ENCODE assay signal across 21 mouse cellular contexts in genomic region chr5:88631545-88631944, GRCm38 (mm10). TPM values are rescaled to one million over a fixed set of nuclear protein-coding genes. Genes with fewer than 3 reads are reported as not detected.
A peak's percentile ranks its signal among the peaks of the same experiment; 100 is the strongest.
DNase-seq lines count a peak whose midpoint lies in the region; ATAC-seq and TF ChIP-seq lines count a peak whose summit lies in the region.
"Had no signal": no experiment of that assay in that cellular context is flagged by ENCODE, and none has a peak within 500 bp of the region (broad histone marks: within the 10 kb centered on the region; RNA-seq: fewer than 3 reads in every experiment).

No protein-coding gene starts in this region.

- no peaks in the 10 kb centered on the region for H3K27me3 ChIP-seq in heart, embryonic 10.5 days (ENCODE audit: insufficient read depth, poor library complexity, severe bottlenecking)
- no peaks in the 10 kb centered on the region for H3K27me3 ChIP-seq in liver, postnatal 0 days (ENCODE audit: insufficient read depth, low read length)
- H3K27me3 ChIP-seq in limb, embryonic 10.5 days (ENCODE audit: low read depth, poor library complexity, severe bottlenecking) = no peaks in the 10 kb centered on the region
- H3K27me3 ChIP-seq in cerebellum, adult 2 months (ENCODE audit: control insufficient read depth, insufficient read depth, low read length) = no peaks in the 10 kb centered on the region
- H3K27me3 ChIP-seq: embryonic facial prominence, embryonic 15.5 days; forebrain, embryonic 12.5 days; heart, embryonic 15.5 days; hindbrain, embryonic 13.5 days; limb, embryonic 12.5 days; midbrain, embryonic 13.5 days; neural tube, embryonic 13.5 days had no signal

- no peak overlapping the region for H3K4me2 ChIP-seq in liver, postnatal 0 days (ENCODE audit: low read depth, low read length)
- H3K4me2 ChIP-seq: embryonic facial prominence, embryonic 15.5 days; forebrain, embryonic 12.5 days; heart, embryonic 15.5 days; hindbrain, embryonic 13.5 days; limb, embryonic 12.5 days; midbrain, embryonic 13.5 days; neural tube, embryonic 13.5 days had no signal

- WGBS in heart, embryonic 10.5 days = 71% methylated on average over 5 of the region's 5 CpGs
- 76% methylated on average over 5 of the region's 5 CpGs for WGBS in liver, postnatal 0 days (ENCODE audit: insufficient replicate concordance)
- WGBS in limb, embryonic 10.5 days = 92% methylated on average over 5 of the region's 5 CpGs
- 88% methylated on average over 5 of the region's 5 CpGs for WGBS in cerebellum, adult 2 months

- no peak for DNase-seq in heart, embryonic 10.5 days (ENCODE audit: low spot score)
- no peak for DNase-seq in heart, adult 18-20 months
- DNase-seq in kidney, adult 11 months = peak; percentile 6
- DNase-seq in kidney, postnatal 10 days = no peak
- DNase-seq in liver, postnatal 0 days = no peak
- DNase-seq in liver = no peak
- peak; percentile 14 for DNase-seq in limb, embryonic 10.5 days (ENCODE audit: low spot score)
- no peak for DNase-seq in cerebellum, adult 2 months
- DNase-seq: cerebellum, adult 18-20 months; cerebellum, postnatal 25 days; forebrain, postnatal 0 days; thymus, postnatal 14 days had no signal

- no peak for TF ChIP-seq POLR2A in cerebellum, adult 2 months (IDR thresholded peaks at IDR 0.05; ENCODE audit: borderline replicate concordance, insufficient read depth, low read length)

- H3K9ac ChIP-seq in liver, postnatal 0 days (replicated peaks) = no peak overlapping the region
- H3K9ac ChIP-seq: embryonic facial prominence, embryonic 15.5 days; forebrain, embryonic 12.5 days; forebrain, postnatal 0 days; heart, embryonic 15.5 days; hindbrain, embryonic 13.5 days; limb, embryonic 12.5 days; liver, embryonic 14.5 days; midbrain, embryonic 13.5 days; neural tube, embryonic 13.5 days had no signal

- no peak for TF ChIP-seq CTCF in liver, postnatal 0 days (IDR thresholded peaks at IDR 0.05; ENCODE audit: low read depth)
- no peak for TF ChIP-seq CTCF in cerebellum, adult 2 months (IDR thresholded peaks at IDR 0.05; ENCODE audit: borderline replicate concordance, insufficient read depth, low read depth, low read length)

- H3K27ac ChIP-seq in heart, embryonic 10.5 days = peak overlapping the region; percentile 75
- peak overlapping the region; percentile 35; the same call in 1 of the 2 replicates for H3K27ac ChIP-seq in liver, postnatal 0 days (ENCODE audit: low read depth)
- H3K27ac ChIP-seq in limb, embryonic 10.5 days = no peak overlapping the region
- H3K27ac ChIP-seq in cerebellum, adult 2 months (ENCODE audit: insufficient read depth, low read length) = no peak overlapping the region
- H3K27ac ChIP-seq: embryonic facial prominence, embryonic 10.5 days; embryonic facial prominence, embryonic 15.5 days; forebrain, embryonic 12.5 days; hindbrain, embryonic 13.5 days; limb, embryonic 12.5 days; liver, embryonic 14.5 days; midbrain, embryonic 13.5 days; neural tube, embryonic 13.5 days had no signal

- H3K36me3 ChIP-seq in heart, embryonic 10.5 days = peaks cover 43% of the 10 kb centered on the region
- peaks cover 11% of the 10 kb centered on the region for H3K36me3 ChIP-seq in liver, postnatal 0 days (replicated peaks; ENCODE audit: insufficient read depth, low read length)
- peaks cover 24% of the 10 kb centered on the region for H3K36me3 ChIP-seq in limb, embryonic 10.5 days

- H3K4me3 ChIP-seq in heart, embryonic 10.5 days = no peak overlapping the region
- H3K4me3 ChIP-seq in liver, postnatal 0 days (ENCODE audit: low read depth, low read length) = no peak overlapping the region
- H3K4me3 ChIP-seq in limb, embryonic 10.5 days = no peak overlapping the region
- H3K4me3 ChIP-seq in cerebellum, adult 2 months (replicated peaks; ENCODE audit: insufficient read depth, low read depth, low read length) = no peak overlapping the region
- H3K4me3 ChIP-seq: embryonic facial prominence, embryonic 10.5 days; embryonic facial prominence, embryonic 15.5 days; forebrain, embryonic 12.5 days; heart, embryonic 15.5 days; hindbrain, embryonic 13.5 days; limb, embryonic 12.5 days; midbrain, embryonic 13.5 days; neural tube, embryonic 13.5 days had no signal

- no peak for TF ChIP-seq EP300 in liver, postnatal 0 days (IDR thresholded peaks at IDR 0.05; ENCODE audit: low read depth)

- H3K9me3 ChIP-seq in heart, embryonic 10.5 days = no peaks in the 10 kb centered on the region
- H3K9me3 ChIP-seq in liver, postnatal 0 days (ENCODE audit: low read length) = no peaks in the 10 kb centered on the region
- H3K9me3 ChIP-seq in limb, embryonic 10.5 days (replicated peaks) = no peaks in the 10 kb centered on the region
- H3K9me3 ChIP-seq: embryonic facial prominence, embryonic 10.5 days; embryonic facial prominence, embryonic 15.5 days; forebrain, embryonic 12.5 days; heart, embryonic 15.5 days; hindbrain, embryonic 13.5 days; limb, embryonic 12.5 days; midbrain, embryonic 13.5 days; neural tube, embryonic 13.5 days had no signal

- ATAC-seq in liver, postnatal 0 days = no peak

- peaks cover 11% of the 10 kb centered on the region; the same call in 1 of the 2 replicates for H3K4me1 ChIP-seq in heart, embryonic 10.5 days
- 0 out of 2 replicates have a peak, but pooled peaks cover 2% of the 10 kb centered on the region for H3K4me1 ChIP-seq in liver, postnatal 0 days (ENCODE audit: insufficient read depth)
- H3K4me1 ChIP-seq in limb, embryonic 10.5 days = peaks cover 9% of the 10 kb centered on the region
- H3K4me1 ChIP-seq in cerebellum, adult 2 months (ENCODE audit: control insufficient read depth, insufficient read depth, low read length) = no peaks in the 10 kb centered on the region; the same call in 1 of the 2 replicates
- H3K4me1 ChIP-seq: embryonic facial prominence, embryonic 10.5 days; embryonic facial prominence, embryonic 15.5 days; forebrain, embryonic 12.5 days; heart, embryonic 15.5 days; hindbrain, embryonic 13.5 days; midbrain, embryonic 13.5 days; neural tube, embryonic 13.5 days had no signal

RNA-seq across cellular contexts. Expression of gene Grsf1, which starts 44.4 kb away (rescaled TPM):
- 71.0 and 71.1 TPM in 2 replicates for polyA plus RNA-seq in heart, embryonic 10.5 days (2016; fragmentation: Nextera tagmentation; extraction: Ambion mirVana)
- total RNA-seq in heart, adult 18-20 months (2021) = 100 to 1,000 TPM; 208 to 215 TPM
- polyA plus RNA-seq in liver, postnatal 0 days (2015; fragmentation: Nextera tagmentation; extraction: Ambion mirVana) = 35.9 and 42.0 TPM in 2 replicates
- polyA plus RNA-seq in limb, embryonic 10.5 days (2016; fragmentation: Nextera tagmentation; extraction: Ambion mirVana) = 64.4 and 67.5 TPM in 2 replicates
- polyA plus RNA-seq in cerebellum, adult 2 months (2012; rRNA removed) = 113 and 120 TPM in 2 replicates

Comparison
In these comparisons a context has a peak if more than half of its experiments do, and no peak if none do; other contexts are left out.
1. DNase-seq: peak in kidney, adult 11 months (single experiment) and limb, embryonic 10.5 days (single experiment); none in heart, embryonic 10.5 days (single experiment), heart, adult 18-20 months (0 of 2), kidney, postnatal 10 days (single experiment), liver, postnatal 0 days (single experiment), liver (single experiment) and cerebellum, adult 2 months (0 of 2).
2. H3K27ac ChIP-seq: peak in heart, embryonic 10.5 days (single experiment) and liver, postnatal 0 days (single experiment); none in limb, embryonic 10.5 days (single experiment) and cerebellum, adult 2 months (single experiment).